9 mouse cellular contexts compared by ENCODE assay signal in genomic region chr11:58179563-58179962, GRCm38 (mm10). TPM values are rescaled to one million over a fixed set of nuclear protein-coding genes. Genes with fewer than 3 reads are reported as not detected.
DNase-seq lines count a peak whose midpoint lies in the region; ATAC-seq lines count a peak whose summit lies in the region.
"Had no signal": no experiment of that assay in that cellular context is flagged by ENCODE, and none has a peak within 500 bp of the region (broad histone marks: within the 10 kb centered on the region; RNA-seq: fewer than 3 reads in every experiment).

No protein-coding gene starts in this region.

- intact Hi-C loops in heart, postnatal 36 days (cut with DNase I) = loop anchor here (1.0 kb wide), 1 partner anchor 46 kb away; no protein-coding TSS in a partner anchor

- peak; percentile 49; the same call in 1 of the 2 replicates for ATAC-seq in lung, embryonic 16.5 days (ENCODE audit: low read depth)

- no peaks in the 10 kb centered on the region for H3K9me3 ChIP-seq in lung, embryonic 16.5 days (ENCODE audit: control insufficient read depth, low read length)

- no peaks in the 10 kb centered on the region for H3K27me3 ChIP-seq in lung, embryonic 16.5 days (ENCODE audit: control insufficient read depth, insufficient read depth, low read depth, low read length)

- H3K27ac ChIP-seq in lung, embryonic 16.5 days (ENCODE audit: low read length) = no peak overlapping the region

- H3K4me2 ChIP-seq in lung, embryonic 16.5 days (ENCODE audit: low read depth, low read length) = no peak overlapping the region

- 32% methylated on average over 3 of the region's 3 CpGs for WGBS in lung, embryonic 16.5 days

- no peak overlapping the region for H3K4me3 ChIP-seq in lung, embryonic 16.5 days (ENCODE audit: low read length)
- H3K4me3 ChIP-seq: myocyte had no signal

- DNase-seq in MEL-GATA-1-ER (ENCODE audit: extremely low read depth, low read depth) = peak; percentile 74
- DNase-seq in brain, embryonic 18.5 days (ENCODE audit: low read depth, low spot score) = peak; percentile 62
- DNase-seq in fibroblast of lung, adult 2 months (ENCODE audit: low read depth) = peak; percentile 89
- peak; percentile 80 to 82 for DNase-seq in heart, postnatal 36 days
- DNase-seq in layer of hippocampus, adult 8-10 months (ENCODE audit: low spot score in 2 of 2) = peak; percentile 75 to 85
- DNase-seq in right cerebral cortex, postnatal 10 days (ENCODE audit: low spot score in 2 of 2) = peak; percentile 85 to 86
- DNase-seq in urinary bladder, postnatal 25 days (ENCODE audit: low spot score) = peak; percentile 73

- H3K4me1 ChIP-seq in lung, embryonic 16.5 days (replicated peaks; ENCODE audit: control insufficient read depth, insufficient read depth, low read length) = no peaks in the 10 kb centered on the region

- no peak overlapping the region for H3K9ac ChIP-seq in lung, embryonic 16.5 days (ENCODE audit: low read length)

- peaks cover 28% of the 10 kb centered on the region for H3K36me3 ChIP-seq in lung, embryonic 16.5 days (ENCODE audit: control insufficient read depth, insufficient read depth, low read length)

RNA-seq across cellular contexts. Expression of gene Mrpl22, which starts 8.1 kb away (rescaled TPM):
- 10 to 100 TPM; 50.3 to 53.8 TPM for total RNA-seq in heart, postnatal 36 days (2021)
- total RNA-seq in layer of hippocampus, adult 8-10 months (2022) = 10 to 100 TPM; 30.8 to 33.8 (median 32.8) TPM
- 108 and 109 TPM in 2 replicates for polyA plus RNA-seq in lung, embryonic 16.5 days (2015; fragmentation: Nextera tagmentation; extraction: Ambion mirVana)

RNA-seq across cellular contexts. Expression of gene Gemin5, which starts 11.2 kb away (rescaled TPM):
- 1 to 10 TPM; 8.3 to 9.9 TPM for total RNA-seq in heart, postnatal 36 days (2021)
- 10 to 100 TPM; 19.6 to 23.5 (median 20.0) TPM for total RNA-seq in layer of hippocampus, adult 8-10 months (2022)
- 14.7 and 15.1 TPM in 2 replicates for polyA plus RNA-seq in lung, embryonic 16.5 days (2015; fragmentation: Nextera tagmentation; extraction: Ambion mirVana)

RNA-seq across cellular contexts. Expression of gene Igtp, which starts 19.8 kb away (rescaled TPM):
- 1 to 10 TPM; 8.7 to 9.2 TPM for total RNA-seq in heart, postnatal 36 days (2021)
- total RNA-seq in layer of hippocampus, adult 8-10 months (2022) = 1 to 10 TPM; 2.4 to 5.5 (median 3.6) TPM
- 4.7 and 7.4 TPM in 2 replicates for polyA plus RNA-seq in lung, embryonic 16.5 days (2015; fragmentation: Nextera tagmentation; extraction: Ambion mirVana)

RNA-seq across cellular contexts. Expression of gene Irgm2, which starts 19.9 kb away (rescaled TPM):
- total RNA-seq in heart, postnatal 36 days (2021) = 10 to 100 TPM; 10.9 to 13.7 TPM
- 1 to 10 TPM; 2.3 to 4.6 (median 3.1) TPM for total RNA-seq in layer of hippocampus, adult 8-10 months (2022)
- 3.0 and 3.2 TPM in 2 replicates for polyA plus RNA-seq in lung, embryonic 16.5 days (2015; fragmentation: Nextera tagmentation; extraction: Ambion mirVana)
